Mouse (Mus musculus) kidney, embryonic 15.5 days (tissue): Measurements from ENCODE around the gene Ptcd2. TPM values are rescaled to one million over a fixed set of nuclear protein-coding genes. Genes with fewer than 3 reads are reported as not detected.

ENCODE experiments used
- ATAC-seq: fragments of 200-750 bp; cut with Nextera tagmentation; replicated peaks from 2 replicates; pipeline ENCODE4 v1.8.0; 2017; ENCODE audit warnings: moderate TSS enrichment; ENCODE audit not compliant: low FRiP score
- H3K27ac ChIP-seq: fragments of 300-500 bp; sonication (generic); 2 replicates; pipeline ENCODE4 v1.5.1; 2015; ENCODE audit warnings: mild to moderate bottlenecking, inconsistent platforms
- H3K27me3 ChIP-seq: fragments of 300-500 bp; sonication (generic); 2 replicates; pipeline ENCODE4 v1.6.1; 2015; ENCODE audit warnings: inconsistent platforms
- H3K36me3 ChIP-seq: fragments of 300-500 bp; sonication (generic); 2 replicates; pipeline ENCODE4 v1.6.1; 2015; ENCODE audit warnings: inconsistent platforms
- H3K4me1 ChIP-seq: fragments of 300-500 bp; sonication (generic); 2 replicates; pipeline ENCODE4 v1.6.1; 2015; ENCODE audit warnings: inconsistent platforms
- H3K4me2 ChIP-seq: fragments of 300-500 bp; sonication (generic); 2 replicates; pipeline ENCODE4 v1.6.1; 2015; ENCODE audit warnings: moderate library complexity, mild to moderate bottlenecking, inconsistent platforms
- H3K4me3 ChIP-seq: fragments of 300-500 bp; sonication (generic); replicated peaks from 2 replicates; pipeline ENCODE4 v1.5.1; 2015; ENCODE audit warnings: mild to moderate bottlenecking, inconsistent platforms
- H3K9ac ChIP-seq: fragments of 300-500 bp; sonication (generic); 2 replicates; pipeline ENCODE4 v1.6.1; 2015; ENCODE audit warnings: mild to moderate bottlenecking, inconsistent platforms
- H3K9me3 ChIP-seq: fragments of 300-500 bp; sonication (generic); replicated peaks from 2 replicates; pipeline ENCODE4 v1.6.1; 2016; ENCODE audit warnings: inconsistent platforms
- WGBS: fragments of 180-500 bp; shearing (Covaris S2); methylation state at CpG from one replicate; pipeline ENCODE4 v1.1.7; 2015; ENCODE audit warnings: mixed read lengths; 5-methylcytosine and 5-hydroxymethylcytosine counted together
- polyA plus RNA-seq: library from polyadenylated mRNA; unstranded; fragments of >200 nt; fragmentation: Nextera tagmentation; extraction: Ambion mirVana; gene quantifications from 2 replicates; pipeline ENCODE4 v1.2.1, GENCODE M21; 2015

Gene Ptcd2
- polyA plus RNA-seq, 1 experiment from 2014 or later = 51.5 TPM

DNA sequence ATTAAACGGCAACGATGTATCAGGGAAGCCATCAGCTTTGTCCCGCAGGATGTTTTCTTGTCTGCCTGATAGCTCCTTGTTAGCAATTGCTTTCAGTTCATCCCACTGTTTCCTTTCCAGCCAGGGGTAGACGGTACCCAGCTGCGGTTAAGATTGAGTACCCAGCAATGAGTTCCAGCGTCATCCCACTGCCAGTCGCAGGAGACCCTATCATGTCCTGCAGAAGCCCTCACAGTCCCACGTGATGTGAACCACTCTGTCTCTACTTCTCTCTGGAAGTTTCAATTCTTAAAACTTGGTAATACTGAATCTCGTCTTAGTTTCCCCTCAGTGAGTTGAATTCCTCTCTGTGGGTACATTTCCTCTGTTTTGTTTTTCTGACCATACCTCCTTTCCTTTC, 56.7 kb downstream of the Ptcd2 start:
- WGBS = 84% methylated on average over 9 of the region's 9 CpGs
- Histone ChIP-seq H3K4me2 (no peak overlapping the region), H3K9ac (no peak overlapping the region), H3K27ac (no peak overlapping the region), H3K36me3 (no peaks in the 10 kb centered on the region), H3K4me3 (no peak overlapping the region), H3K27me3 (no peaks in the 10 kb centered on the region), H3K9me3 (no peaks in the 10 kb centered on the region), H3K4me1 (no peaks in the 10 kb centered on the region)
- no peak for ATAC-seq

DNA sequence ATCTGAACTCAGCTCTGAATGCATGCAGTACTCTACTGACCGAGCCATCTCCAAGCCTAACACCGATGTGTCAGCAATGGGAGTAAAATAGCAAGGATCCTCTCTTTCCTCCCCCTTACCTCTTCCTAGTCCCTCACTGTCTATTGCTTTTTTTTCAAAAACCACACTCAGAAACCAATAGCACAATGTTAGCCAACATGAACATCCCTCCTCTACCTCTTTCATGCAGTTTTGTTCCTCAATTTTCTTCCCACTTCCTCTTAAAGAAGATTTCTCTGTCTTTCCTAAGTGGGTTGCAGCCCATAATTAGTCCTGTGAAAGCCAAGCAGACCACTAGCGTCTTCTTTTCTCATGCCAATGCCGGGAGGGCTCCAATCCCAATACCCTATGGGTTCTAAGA, 57.3 kb downstream of the Ptcd2 start:
- no peaks in the 10 kb centered on the region for H3K9me3 ChIP-seq
- H3K9ac ChIP-seq = no peak overlapping the region
- 94% methylated on average over 4 of the region's 4 CpGs for WGBS
- no peaks in the 10 kb centered on the region for H3K4me1 ChIP-seq
- ATAC-seq = no peak
- H3K27ac ChIP-seq = no peak overlapping the region
- no peaks in the 10 kb centered on the region for H3K27me3 ChIP-seq
- no peaks in the 10 kb centered on the region for H3K36me3 ChIP-seq
- H3K4me3 ChIP-seq = no peak overlapping the region
- H3K4me2 ChIP-seq = no peak overlapping the region

DNA sequence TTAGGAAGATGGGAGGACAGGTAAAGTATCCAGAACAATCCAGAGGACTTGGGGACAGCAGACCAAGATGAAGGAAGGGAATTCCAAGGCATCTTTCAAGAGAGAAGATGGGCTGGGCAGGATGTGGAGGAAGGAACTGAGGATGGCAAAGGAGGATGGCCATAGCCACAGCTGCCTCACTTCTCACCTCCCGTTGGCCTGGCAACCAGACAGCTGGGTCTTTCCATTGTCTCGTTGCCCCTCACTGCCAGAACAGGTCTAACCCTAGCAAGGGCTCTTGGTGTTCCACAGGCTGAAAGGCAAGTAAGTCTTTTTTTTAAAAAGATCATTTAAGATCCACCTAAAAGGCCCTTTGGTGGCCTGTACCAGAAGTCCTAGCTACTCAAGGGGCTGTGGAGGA, 59.3 kb downstream of the Ptcd2 start:
- no peak for ATAC-seq
- 42% methylated on average over 2 of the region's 2 CpGs for WGBS
- no peaks in the 10 kb centered on the region for H3K27me3 ChIP-seq
- H3K9ac ChIP-seq = no peak overlapping the region
- no peaks in the 10 kb centered on the region for H3K36me3 ChIP-seq
- H3K4me1 ChIP-seq = no peaks in the 10 kb centered on the region
- no peak overlapping the region for H3K27ac ChIP-seq
- no peak overlapping the region for H3K4me2 ChIP-seq
- no peaks in the 10 kb centered on the region for H3K9me3 ChIP-seq
- H3K4me3 ChIP-seq = no peak overlapping the region

DNA sequence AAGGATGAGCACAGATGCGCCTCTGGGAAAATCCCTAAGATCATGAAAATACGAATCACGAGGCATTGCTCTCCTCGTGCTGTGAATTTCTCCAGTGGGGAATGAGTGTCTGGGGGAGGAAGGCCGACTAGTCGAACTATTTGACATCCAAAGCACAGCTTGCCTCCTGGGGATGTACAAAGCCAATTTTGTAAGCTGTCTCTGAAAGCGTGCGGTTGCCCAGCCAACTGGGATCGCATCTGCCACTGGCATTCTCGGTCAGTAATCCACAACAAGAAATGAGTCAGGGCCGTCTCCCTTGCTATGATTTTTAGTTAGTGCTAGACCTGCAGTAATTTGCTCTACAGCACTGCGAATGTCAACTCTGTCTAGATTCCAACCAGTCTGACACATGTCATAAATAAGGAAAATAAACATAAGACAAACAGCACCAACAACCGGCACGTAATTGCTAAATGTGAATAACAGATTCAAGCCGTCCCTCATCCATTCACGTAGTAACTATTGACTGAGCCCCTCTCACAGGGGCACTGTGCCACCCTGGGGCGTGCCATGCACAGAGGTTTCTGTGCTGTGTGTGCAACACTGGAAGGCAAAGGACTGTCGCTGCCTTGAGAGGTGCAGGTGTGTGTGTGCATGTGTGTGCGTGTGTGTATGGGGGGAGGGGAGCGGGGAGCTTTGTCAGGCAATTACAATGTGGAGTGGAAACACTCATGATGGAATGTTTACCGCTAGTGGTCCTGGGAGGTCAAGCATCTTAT, 59.9 kb downstream of the Ptcd2 start:
- no peak overlapping the region for H3K4me3 ChIP-seq
- no peak overlapping the region for H3K9ac ChIP-seq
- H3K9me3 ChIP-seq = no peaks in the 10 kb centered on the region
- ATAC-seq = no peak
- H3K27ac ChIP-seq = no peak overlapping the region
- 87% methylated on average over 21 of the region's 21 CpGs for WGBS
- H3K4me2 ChIP-seq = no peak overlapping the region
- H3K4me1 ChIP-seq = no peaks in the 10 kb centered on the region
- H3K27me3 ChIP-seq = no peaks in the 10 kb centered on the region
- no peaks in the 10 kb centered on the region for H3K36me3 ChIP-seq

DNA sequence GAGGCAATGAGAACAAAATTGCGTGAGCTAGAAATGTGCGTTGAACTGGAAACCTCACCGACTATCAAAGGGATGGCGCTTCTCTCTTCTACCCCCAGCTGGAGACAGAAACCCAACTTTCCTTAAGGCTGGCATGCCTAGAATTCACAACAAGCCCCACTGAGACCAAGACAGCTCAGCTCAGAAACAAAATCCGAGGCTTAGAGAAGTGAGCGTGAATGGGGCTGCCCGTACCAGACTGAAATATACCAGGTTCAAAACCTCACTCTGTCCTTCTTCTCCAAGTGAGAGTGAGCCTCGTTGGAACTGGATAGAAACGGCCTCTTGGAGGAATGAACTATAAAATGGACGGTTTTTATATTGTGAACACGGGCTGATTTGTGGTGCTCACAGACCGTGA, 60.6 kb downstream of the Ptcd2 start:
- H3K9ac ChIP-seq = no peak overlapping the region
- H3K4me1 ChIP-seq = no peaks in the 10 kb centered on the region
- H3K4me2 ChIP-seq = no peak overlapping the region
- H3K4me3 ChIP-seq = no peak overlapping the region
- no peaks in the 10 kb centered on the region for H3K9me3 ChIP-seq
- H3K27ac ChIP-seq = no peak overlapping the region
- no peak for ATAC-seq
- 82% methylated on average over 12 of the region's 12 CpGs for WGBS
- no peaks in the 10 kb centered on the region for H3K36me3 ChIP-seq
- H3K27me3 ChIP-seq = no peaks in the 10 kb centered on the region

DNA sequence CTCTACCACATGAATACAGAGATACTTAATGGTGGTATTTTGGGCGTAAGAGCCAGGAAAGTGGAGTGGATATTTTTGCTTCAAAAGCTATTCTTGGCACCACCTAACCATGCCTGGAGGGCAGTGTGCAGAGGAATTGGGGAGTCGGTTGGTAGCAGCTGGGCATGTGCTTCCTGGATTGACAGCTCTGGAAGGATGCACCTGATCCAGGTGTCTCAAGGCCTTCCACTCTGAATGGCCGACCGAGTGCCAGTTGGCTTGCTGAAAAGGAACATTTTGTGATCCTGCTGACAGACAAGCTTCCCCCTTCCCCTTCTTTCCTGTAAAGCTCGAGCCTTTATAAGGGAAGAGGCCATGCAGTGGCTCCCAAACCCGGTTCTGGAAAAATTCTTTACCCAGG, 61.5 kb downstream of the Ptcd2 start:
- no peaks in the 10 kb centered on the region for H3K9me3 ChIP-seq
- ATAC-seq = no peak
- no peaks in the 10 kb centered on the region for H3K36me3 ChIP-seq
- 75% methylated on average over 6 of the region's 6 CpGs for WGBS
- H3K4me2 ChIP-seq = no peak overlapping the region
- no peak overlapping the region for H3K27ac ChIP-seq
- H3K4me3 ChIP-seq = no peak overlapping the region
- no peaks in the 10 kb centered on the region for H3K27me3 ChIP-seq
- no peak overlapping the region for H3K9ac ChIP-seq
- no peaks in the 10 kb centered on the region for H3K4me1 ChIP-seq

DNA sequence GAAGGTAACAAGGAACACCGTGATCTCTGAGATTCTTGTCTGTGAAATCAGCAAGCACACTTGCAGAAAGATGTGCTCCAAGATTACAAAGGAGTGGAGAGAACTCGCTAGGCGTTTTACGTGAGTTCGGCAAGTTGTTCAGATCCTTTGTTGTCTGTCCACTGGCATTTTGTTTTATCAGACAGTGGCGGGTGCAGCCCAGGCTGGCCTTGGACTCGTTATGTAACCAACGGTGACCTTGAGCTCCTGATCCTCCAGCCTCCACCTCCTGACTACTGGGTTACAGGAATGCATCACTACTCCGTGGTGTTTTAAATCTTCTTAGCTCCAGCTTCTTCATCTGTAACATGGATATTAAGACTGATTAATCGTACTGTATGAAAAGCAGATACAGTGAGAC, 65.2 kb downstream of the Ptcd2 start:
- H3K4me1 ChIP-seq = no peaks in the 10 kb centered on the region
- no peaks in the 10 kb centered on the region for H3K27me3 ChIP-seq
- ATAC-seq = no peak
- no peak overlapping the region for H3K27ac ChIP-seq
- 70% methylated on average over 10 of the region's 10 CpGs for WGBS
- no peak overlapping the region for H3K4me3 ChIP-seq
- no peaks in the 10 kb centered on the region for H3K36me3 ChIP-seq
- no peak overlapping the region for H3K4me2 ChIP-seq
- H3K9ac ChIP-seq = no peak overlapping the region
- H3K9me3 ChIP-seq = no peaks in the 10 kb centered on the region

DNA sequence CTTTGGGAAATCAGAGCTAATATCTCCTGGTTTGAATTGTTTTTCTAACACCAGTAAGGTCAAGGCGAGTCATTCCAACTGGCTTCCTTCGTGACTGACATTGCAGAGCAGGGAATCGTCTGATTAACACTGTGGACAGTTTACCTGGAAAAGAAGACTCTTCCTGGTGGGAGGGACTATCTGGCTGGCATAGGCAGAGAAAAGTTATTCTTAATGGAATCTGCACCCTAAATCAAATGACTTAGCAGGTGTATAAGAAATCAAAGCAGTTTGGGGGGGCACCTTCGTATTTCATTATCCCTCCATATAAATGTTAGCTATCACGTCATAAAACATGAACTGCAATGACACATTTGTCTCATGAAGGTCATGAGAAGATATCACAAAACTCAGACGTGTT, 66.0 kb downstream of the Ptcd2 start:
- no peak for ATAC-seq

DNA sequence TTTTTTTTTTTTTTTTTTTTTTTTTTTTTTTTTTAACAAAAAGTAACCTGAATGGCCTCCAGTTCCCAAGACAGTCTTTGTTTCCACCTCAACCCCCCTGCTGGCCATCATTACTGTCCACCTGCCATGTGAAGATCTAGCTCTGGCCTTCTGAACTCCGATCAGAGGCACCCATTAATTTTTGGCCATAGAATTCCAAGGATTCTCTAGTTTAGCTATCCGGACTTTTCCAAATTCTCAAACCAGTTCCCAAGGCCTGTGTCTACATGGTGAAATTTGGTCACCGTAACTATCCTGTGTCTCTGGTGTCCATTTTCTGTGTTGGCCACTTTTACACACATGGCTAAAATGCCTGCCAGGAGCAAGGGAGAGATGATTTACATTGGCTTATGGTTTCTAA, 67.0 kb downstream of the Ptcd2 start:
- Histone ChIP-seq H3K9ac (no peak overlapping the region), H3K9me3 (no peaks in the 10 kb centered on the region), H3K4me3 (no peak overlapping the region), H3K27me3 (no peaks in the 10 kb centered on the region), H3K27ac (no peak overlapping the region), H3K4me1 (no peaks in the 10 kb centered on the region), H3K4me2 (no peak overlapping the region), H3K36me3 (no peaks in the 10 kb centered on the region)
- ATAC-seq = no peak
- WGBS = 87% methylated on average over 3 of the region's 3 CpGs

More for the DNA sequence above, 66.0 kb downstream of the Ptcd2 start:
- no peaks in the 10 kb centered on the region for H3K27me3 ChIP-seq
- H3K27ac ChIP-seq = no peak overlapping the region
- H3K4me2 ChIP-seq = no peak overlapping the region
- H3K4me3 ChIP-seq = no peak overlapping the region
- H3K9ac ChIP-seq = no peak overlapping the region
- WGBS = 73% methylated on average over 6 of the region's 6 CpGs
- no peaks in the 10 kb centered on the region for H3K9me3 ChIP-seq
- no peaks in the 10 kb centered on the region for H3K36me3 ChIP-seq
- no peaks in the 10 kb centered on the region for H3K4me1 ChIP-seq

DNA sequence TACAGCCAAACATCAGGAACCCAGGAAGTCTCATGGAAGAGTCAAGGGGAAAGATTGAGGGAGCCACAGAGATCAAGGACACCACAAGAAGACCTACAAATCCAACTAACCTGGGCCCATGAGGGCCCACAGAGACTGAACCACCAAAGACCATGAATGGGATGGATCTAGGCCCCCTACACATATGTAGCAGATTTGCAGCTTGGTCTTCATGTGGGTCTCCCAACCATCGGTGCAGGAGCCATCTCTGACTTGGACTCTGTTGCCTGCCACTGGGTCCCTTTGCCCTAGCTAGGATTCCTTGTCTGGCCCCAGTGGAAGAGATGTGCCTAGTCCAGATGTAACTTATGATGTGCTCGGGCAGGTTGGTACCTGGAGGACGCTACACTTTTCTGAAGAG, 72.5 kb downstream of the Ptcd2 start:
- Histone ChIP-seq H3K36me3 (no peaks in the 10 kb centered on the region), H3K4me1 (no peaks in the 10 kb centered on the region), H3K9ac (no peak overlapping the region), H3K4me3 (no peak overlapping the region), H3K27ac (no peak overlapping the region), H3K27me3 (no peaks in the 10 kb centered on the region), H3K4me2 (no peak overlapping the region), H3K9me3 (no peaks in the 10 kb centered on the region)
- 95% methylated on average over 3 of the region's 3 CpGs for WGBS
- ATAC-seq = no peak

Other genes with a start within 250 kb of the Ptcd2 start
- 0.99 and 1.1 TPM in 2 replicates for gene Zfp366, start 159.9 kb downstream of the Ptcd2 start, polyA plus RNA-seq
- 68.8 and 71.8 TPM in 2 replicates for gene Mrps27, start 81 bp upstream of the Ptcd2 start, polyA plus RNA-seq
- 52.1 and 76.4 TPM in 2 replicates for gene Map1b, start 171.8 kb upstream of the Ptcd2 start, polyA plus RNA-seq